Mouse (Mus musculus): ENCODE measurements around the gene Pitpnm2.

Pitpnm2 gene

DNA sequence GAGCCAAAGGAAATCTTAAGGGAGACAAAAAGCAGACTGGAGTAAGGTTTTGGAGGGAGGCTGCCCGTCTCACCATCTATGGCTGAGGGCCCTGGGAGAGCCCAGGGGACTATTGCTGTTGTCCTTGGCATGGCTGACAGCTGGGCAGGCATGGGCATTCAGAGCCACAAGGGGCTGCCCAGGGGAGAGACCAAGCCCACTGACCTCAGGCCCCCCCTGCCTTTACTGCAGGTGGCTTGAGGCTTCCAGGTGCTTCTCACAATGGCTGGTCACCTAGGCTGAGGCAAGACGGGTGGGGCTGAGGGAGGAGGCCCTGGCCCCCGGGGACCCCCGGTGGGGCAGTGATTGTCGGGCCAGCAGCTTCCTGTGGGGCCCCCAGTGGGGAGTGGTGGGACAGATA lies 130.4 kb downstream of the Pitpnm2 start:
- no peak for DNase-seq

GRCm38 (mm10) chr5:124115990-124116845 lies 133.3 kb downstream of the Pitpnm2 start, which contains the start of gene Arl6ip4:
Gene Arl6ip4, plus strand, starts transcription at chr5:124116089.
- DNase-seq, result peak; percentile 64 to 67

DNA sequence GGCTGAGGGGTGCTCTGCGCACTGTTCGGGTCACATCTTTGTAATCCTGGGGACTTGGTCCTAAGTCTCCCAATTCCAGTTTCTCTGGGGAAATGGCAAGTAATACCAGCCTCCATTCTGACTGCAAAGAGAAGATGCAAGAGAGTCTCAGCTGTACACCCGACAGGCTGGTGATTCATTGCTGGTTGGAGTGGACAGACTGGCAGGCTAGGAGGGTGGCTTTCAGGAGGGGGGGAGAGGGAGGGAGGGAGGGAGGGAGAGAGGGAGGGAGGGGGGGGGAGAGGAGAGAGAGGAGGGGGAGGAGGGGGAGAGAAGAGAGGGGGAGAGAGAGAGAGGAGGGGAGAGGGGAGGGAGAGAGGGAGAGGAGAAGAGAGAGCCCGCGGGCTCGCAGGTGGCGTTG lies 134.0 kb downstream of the Pitpnm2 start:
- no peak for DNase-seq

GRCm38 (mm10) chr5:124114276-124115025 lies 135.1 kb downstream of the Pitpnm2 start:
- no peak for DNase-seq

- peak; percentile 48 to 58 for DNase-seq
Observed at GRCm38 (mm10) chr5:124113030-124113429, 136.5 kb downstream of the Pitpnm2 start.

- peak; percentile 32 to 46 for DNase-seq
Observed at GRCm38 (mm10) chr5:124112531-124112930, 137.0 kb downstream of the Pitpnm2 start.

- DNase-seq, result peak; percentile 95 to 97
Observed at GRCm38 (mm10) chr5:124111742-124112497, 137.6 kb downstream of the Pitpnm2 start, which contains the start of gene Ogfod2. Gene Ogfod2, plus strand, starts transcription at chr5:124112297.

DNA sequence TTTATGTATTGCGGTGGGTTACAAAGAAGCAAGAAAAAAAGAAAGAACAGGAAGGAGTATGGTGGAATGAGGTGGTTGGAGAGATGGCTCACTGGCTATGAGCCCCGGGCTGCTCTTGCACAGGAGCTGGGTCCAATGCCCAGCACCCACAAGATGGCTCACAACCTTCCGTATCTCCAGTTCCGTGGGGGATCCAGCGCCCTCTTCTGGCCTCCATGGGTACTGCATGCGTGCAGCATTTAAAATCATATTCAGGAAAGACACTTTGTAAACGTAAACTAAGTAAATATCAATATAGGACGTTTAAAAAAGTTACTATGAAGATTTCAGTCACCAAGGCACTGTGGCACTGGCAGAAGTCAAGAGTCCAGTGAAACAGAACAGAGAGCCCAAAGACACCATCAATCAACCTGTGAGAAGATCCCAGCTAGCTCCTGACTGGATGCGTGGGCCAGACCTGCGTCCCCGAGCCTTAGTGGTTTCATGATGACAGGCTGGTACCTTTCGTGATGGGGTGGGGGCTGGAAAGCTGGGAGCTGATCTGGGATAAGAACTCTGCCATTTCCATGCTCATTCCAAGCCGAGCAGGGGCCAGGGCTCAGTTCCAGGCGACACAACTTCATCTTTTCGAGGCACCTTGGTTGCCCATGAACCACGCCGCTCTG lies 138.4 kb downstream of the Pitpnm2 start:
- peak in 1 of 2 experiments; percentile 52 for DNase-seq

GRCm38 (mm10) chr5:124103552-124103951 lies 146.0 kb downstream of the Pitpnm2 start:
- DNase-seq, result no peak

- DNase-seq, result no peak
Observed at GRCm38 (mm10) chr5:124103020-124103419, 146.5 kb downstream of the Pitpnm2 start.

GRCm38 (mm10) chr5:124102326-124102725 lies 147.2 kb downstream of the Pitpnm2 start:
- no peak for DNase-seq

DNA sequence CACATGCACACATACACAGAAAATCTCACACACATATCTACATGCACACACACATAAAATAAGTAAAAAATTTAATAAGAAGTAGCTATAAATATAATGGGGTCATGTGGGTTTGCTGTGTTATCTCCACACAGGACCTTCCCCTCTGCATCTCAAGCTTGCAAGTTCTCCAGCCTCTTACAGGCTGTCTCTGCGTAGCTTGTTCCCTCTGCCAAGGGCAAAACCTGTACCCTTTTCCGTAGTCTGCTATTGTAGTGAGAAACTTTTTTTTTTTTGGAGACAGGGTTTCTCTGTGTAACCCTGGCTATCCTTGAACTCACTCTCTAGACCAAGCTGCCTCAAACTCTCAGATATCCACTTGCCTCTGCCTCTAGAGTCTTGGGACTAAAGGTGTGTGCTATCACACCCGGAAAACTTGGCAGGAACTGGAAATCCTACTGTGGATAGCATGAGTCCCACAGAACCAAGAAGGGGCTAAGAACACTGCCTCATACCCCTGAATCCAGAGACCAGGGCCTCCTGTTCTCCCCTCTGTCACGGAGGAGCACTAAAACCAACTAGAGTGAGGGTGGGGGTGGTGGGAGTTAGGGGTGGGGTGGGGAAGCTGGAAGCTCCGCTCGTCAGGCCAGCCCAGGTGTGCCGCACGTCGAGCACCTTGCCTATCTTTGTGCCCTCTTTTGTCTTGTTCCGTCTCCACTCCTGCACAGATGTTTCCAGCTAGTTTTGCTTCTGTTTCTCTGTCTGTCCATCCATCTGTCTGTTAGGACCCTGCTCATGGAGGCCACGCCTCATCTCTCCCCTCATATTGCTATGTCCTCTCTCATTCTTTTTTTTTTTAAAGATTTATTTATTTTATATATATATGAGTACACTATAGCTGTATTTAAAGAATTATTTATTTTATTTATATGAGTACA lies 149.2 kb downstream of the Pitpnm2 start:
- no peak for DNase-seq

DNA sequence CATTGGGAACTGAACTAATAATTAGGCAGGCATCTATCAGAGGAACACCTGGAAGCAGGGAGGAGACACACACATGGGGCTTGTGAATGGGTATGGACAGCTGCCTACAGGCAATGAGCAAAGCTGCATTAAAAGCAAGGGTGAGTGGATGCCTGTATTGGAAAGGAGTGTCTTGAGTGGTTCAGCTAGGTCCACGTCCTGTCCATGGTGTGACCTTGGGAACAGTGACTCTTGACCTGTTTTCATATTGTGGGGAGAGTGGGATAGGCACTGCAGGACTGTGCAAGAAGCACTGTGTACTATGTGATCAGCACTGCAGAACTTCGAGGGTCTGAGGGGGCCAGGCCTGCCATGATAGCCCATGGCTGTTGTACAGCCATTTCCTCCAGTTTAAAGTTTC lies 150.6 kb downstream of the Pitpnm2 start:
- DNase-seq, result no peak

GRCm38 (mm10) chr5:124095596-124096232 lies 153.8 kb downstream of the Pitpnm2 start, which contains the start of gene Abcb9:
Gene Abcb9, minus strand, starts transcription at chr5:124095798.
- peak; percentile 99 for DNase-seq

- peak in 1 of 2 experiments; percentile 29 for DNase-seq
Observed at GRCm38 (mm10) chr5:124095077-124095581, 154.4 kb downstream of the Pitpnm2 start.

- DNase-seq, result no peak
Observed at GRCm38 (mm10) chr5:124093852-124094604, 155.5 kb downstream of the Pitpnm2 start.

DNA sequence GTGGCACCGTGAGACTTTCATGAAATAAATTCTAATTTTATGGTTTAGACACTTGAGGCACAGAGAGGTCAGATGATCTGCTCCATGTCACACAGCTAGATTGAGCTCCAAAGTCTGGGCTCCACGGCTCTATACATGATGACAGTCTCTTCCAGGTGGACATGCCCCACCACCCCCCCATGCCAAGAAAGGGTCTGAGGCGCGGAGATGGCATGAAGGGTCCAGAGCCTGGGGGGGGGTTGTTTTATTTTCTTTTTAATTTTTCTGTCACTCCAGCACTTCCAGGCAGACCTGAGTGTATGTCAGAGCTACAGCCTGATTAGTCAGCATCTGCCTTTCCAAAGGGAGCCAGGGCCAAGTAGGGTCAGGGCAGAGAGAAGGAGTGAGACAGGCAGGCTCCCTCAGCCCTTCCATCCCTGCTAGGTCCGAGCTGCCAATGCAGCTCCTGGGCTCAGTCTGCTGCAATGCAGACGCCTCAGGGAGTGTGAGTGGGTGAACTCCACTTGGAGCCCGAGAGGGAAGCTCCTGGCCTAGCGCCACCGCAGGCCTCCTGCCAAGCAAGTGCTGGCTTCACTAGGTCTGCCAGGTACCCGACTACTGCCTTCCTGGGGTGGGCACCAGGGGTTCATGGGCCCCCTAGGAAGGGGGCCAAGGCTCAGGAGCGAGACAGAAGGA lies 156.3 kb downstream of the Pitpnm2 start:
- DNase-seq, result peak; percentile 58 to 65

GRCm38 (mm10) chr5:124091951-124092406 lies 157.6 kb downstream of the Pitpnm2 start:
- peak; percentile 50 to 62 for DNase-seq

DNA sequence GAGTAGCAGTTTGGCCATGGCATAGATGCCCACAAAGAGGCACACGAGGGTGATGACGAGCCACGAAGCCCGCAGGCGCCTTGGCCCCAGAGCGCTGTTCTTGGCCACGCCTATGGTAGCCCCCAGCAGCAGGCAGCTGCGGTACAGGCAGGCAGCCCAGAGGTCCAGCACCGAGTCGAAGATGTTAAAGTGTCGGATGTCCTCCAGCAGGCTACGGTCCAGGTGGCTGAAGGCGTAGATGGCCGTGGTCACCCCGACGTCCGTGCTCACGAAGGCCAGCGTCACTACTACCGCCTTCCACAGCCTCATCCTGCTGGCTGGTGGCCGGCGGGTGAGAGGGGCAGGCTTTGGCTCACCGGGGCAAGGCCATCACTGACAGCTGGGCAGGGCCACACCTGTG lies 159.7 kb downstream of the Pitpnm2 start:
- DNase-seq, result no peak

Data from lung, adult 18-20 months (tissue).